Mouse (Mus musculus) megakaryocyte, adult 5-6 weeks (primary cell): Measurements from ENCODE around the gene Tex37. TPM values are rescaled to one million over a fixed set of nuclear protein-coding genes. Genes with fewer than 3 reads are reported as not detected.

Experiments used
- ATAC-seq: 2 replicates; pipeline ENCODE4 v1.8.0; 2016; ENCODE audit warnings: mild to moderate bottlenecking, inconsistent platforms; ENCODE audit not compliant: poor library complexity, severe bottlenecking
- total RNA-seq, 2 experiments: library from RNA; stranded (forward) in 1 of 2; stranded (reverse) in 1 of 2; fragments of 153-499, 151-499 nt in 1 of 2; fragments of 221-1000, 200-1000 nt in 1 of 2; gene quantifications; 2 replicates each; pipeline versions ENCODE4 v1.2.3 to v1.2.4; 2015 to 2017

Tex37 gene
- total RNA-seq (2015) (not detected in 2 replicates), total RNA-seq (2017) (not detected in 2 replicates)

DNA sequence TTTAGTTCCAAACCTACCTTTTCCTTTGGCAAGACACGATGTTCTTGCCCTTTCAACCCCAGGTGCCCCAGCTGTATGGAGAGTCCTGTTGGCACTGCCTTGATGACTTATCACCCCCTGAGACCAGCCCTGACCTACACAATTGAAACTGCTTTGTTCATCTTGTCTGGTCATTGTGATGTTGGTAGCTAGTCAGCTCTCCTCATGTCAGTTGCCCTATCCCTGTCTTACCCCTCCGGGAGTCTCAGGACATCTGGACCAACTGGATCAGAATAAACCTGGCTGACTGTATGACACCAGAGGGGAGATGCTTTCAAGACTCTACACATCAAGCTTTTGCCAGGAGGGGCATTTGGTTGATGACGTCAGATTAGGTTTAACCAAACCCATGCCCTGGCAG, at the start of gene Tex37:
Gene Tex37 (minus strand): TSS at position 101 of the 400 bp plus-strand sequence.
- ATAC-seq: no peak

DNA sequence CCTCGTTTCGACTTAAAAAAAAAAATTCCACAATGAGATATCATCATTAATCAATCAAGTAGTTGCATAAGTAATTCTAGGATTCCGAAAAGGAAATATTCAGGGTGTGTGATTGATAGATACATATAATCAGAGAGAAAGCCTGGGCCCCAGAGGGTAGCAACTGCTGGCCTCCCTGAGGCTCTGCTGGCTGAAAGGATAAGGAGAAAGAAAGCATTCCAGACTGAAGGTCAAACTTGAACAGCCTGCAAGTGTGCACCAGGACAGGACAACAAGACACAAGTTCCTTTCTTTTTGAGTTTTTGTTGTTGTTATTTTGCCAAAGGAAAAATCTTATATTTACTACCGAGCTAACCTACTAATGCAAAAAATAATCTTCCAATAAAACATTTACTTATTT, 49.6 kb upstream of the Tex37 start:
- ATAC-seq: no peak

DNA sequence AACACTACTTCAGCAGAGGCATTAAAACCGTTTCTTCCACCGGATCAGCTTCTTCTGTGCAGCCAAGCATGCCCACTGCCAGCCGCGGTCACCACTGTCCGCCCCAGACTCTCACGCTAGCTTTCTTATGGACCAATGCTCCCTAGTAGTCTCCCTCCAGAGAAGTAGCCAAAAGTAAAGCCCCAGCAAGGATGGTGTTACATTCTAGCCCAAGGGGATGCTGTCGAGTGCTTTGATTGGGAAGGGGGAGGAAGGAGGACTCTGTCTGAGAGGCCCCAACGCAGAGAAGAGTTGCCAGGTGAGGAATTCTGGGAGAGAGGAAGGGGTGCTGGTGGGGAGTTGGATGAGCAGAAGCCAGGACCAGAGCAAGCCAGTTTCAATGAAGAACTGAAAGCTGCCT, 48.7 kb upstream of the Tex37 start:
- no peak for ATAC-seq

DNA sequence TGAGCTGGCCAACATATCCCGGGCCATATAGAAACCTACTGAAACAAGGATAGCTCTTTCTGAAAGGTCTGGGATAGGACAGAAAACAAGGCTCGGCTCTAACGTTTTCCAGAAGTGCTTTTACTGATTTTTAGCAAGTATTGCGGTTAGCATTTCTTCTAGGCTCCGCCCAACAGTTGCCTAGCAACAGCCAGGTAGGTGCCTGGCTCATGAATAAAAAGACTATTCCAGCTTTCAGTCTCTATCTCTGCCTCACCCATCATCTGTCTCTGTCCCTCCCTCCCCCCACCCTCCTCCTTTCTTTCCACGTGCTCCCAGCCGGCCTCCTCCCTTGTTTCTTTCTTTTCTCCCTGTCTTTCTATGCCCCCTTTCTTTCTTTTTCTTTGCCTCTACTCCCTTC, 47.0 kb upstream of the Tex37 start:
- ATAC-seq: no peak

DNA sequence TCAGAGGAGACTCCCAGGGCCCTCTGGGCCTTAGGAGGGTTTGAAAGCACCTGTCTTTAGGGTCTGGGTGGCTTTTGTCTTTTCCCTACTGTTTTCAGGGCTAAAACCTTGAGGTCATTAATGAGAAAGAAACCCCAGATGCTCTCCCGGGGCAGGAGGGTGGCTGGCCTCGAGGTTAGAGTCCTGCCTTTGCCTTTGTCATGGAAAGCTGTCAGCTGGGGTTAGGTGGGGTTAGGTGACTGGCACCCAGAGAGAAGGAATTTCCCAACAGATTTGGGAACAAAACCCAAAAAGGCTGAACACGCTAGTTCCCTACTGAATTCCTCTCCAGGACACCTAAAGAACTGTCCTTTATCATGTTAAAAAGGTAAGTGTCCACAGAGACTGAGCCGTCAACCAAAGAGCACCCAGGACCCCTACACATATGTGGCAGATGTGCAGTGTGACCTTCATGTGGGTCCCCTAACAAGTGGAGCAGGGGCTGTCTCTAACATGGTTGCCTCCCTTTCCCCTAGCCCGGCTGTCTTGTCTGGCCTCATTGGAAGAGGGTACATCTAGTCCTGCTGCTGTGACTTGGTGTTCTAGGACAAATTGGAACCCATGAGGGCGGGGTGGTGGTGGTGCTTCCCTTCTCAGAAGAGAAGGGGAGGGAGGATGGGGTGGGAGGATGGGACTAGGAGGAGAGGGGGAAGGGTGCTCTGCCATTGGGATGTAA, 45.5 kb upstream of the Tex37 start:
- ATAC-seq: no peak

DNA sequence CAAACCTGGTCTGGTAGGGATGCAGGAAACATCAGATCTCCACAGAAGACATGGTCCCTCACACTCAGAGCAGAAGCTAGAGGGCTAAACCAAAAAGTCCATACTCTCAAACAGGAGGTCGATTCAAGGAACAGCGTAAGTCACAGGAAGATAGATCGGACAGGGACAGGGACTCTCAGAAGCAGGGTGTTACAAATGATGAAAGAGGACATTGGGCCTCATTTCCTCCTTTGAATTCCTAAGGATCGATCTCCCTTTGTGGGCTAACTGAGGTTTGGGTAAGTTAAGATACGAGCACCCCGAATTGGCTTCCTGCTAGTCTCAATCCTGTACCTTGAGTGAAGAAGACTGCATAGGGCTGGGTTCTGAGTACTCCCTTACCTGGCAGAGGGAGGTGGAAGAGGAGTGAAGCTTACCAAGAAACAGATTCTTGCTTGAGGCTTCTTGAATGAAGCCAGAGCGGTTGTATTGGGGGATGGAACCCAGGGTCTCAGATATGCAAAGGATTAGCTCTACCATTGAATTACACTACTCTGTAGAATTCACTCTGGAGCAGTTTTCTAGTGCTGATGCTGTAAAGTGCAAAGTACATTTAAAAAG, 38.7 kb upstream of the Tex37 start:
- no peak for ATAC-seq

DNA sequence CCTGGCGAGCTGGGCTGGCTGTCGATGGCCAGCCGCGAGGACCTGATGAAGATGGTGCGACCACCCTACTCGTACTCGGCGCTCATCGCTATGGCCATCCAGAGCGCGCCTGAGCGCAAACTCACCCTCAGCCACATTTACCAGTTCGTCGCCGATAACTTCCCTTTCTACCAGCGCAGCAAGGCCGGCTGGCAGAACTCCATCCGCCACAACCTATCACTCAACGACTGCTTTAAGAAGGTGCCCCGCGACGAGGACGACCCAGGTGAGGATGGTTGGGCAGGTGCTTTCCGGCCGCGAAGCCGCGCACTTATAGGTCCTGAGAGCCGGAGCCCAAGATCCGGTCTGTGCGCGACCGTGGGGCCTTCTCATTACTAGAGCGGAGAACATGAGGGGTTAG, 38.2 kb upstream of the Tex37 start:
- no peak for ATAC-seq

DNA sequence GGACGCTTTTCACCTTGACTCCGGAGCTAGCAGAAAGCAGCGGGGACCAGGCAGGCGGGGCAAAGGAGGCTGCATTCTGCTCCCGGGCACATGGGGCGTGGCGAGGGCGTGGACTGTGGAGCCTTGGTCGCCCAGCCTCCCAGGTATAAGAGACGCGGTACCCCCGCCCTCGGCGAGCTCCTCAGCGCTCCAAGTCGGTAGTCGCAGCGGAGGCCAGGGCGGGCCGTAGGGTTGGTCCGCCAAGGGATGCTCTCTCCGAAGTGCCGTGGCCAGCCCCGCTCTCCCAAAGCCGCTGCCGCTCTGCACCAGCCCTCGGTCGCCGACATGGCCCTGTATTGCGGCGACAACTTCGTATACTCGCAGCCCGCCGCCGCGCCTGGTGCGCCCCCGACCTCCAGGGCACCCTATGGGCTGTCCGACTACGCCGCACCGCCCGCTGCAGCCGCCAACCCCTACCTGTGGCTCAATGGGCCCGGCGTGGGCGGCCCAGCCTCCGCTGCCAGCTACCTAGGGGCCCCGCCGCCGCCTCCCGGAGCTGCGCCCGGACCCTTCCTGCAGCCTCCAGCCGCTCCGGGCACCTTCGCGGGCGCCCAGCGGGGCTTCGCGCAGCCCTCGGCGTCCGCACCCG, 37.7 kb upstream of the Tex37 start, which contains the start of gene Foxi3:
Gene Foxi3 (plus strand): TSS at position 247 of the 628 bp plus-strand sequence.
- ATAC-seq: 0 out of 2 replicates have a peak, but pooled peaks have one; percentile 35

DNA sequence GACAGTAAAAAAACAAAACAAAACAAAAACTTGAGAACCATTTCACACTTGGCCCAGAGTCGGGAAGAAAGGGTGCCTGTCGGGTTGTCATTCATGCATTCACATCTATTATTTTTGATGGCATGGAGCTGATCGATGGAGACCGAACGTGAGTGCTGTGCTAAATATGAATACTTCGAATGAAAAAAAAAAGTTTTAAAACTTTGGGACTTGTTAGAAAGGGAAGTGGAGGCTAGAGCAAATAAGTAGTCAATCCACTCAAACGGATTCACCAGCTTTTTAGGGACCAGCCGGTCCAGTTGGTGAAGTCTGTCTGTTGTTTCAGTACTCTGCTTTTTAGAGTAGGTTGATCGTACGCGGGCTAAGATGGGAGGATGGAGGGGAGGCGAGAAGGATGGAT, 37.1 kb upstream of the Tex37 start:
- no peak for ATAC-seq

DNA sequence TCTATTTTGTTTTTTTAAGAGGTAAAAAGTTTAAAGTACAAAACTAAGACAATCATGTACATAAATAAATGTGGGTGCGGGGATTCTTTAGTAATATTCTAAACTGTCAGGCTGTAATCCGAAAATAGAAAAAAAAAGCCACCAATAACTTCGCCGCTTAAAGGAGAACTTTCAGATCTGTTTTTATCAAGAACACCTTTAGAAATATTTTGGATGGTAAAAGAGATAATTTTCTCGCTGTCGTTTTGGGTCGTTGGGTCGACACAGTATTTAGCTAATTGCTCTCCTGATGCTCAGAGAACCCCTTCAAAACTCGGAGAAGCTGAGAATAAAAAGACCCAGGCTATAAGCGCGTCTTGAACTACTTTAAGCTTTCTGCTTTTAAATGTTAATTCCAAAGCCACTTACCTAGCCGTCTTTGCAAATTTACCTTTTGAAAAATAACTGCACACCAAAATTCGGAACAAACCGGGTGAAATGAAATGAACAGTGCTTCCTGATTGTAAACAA, 36.6 kb upstream of the Tex37 start:
- no peak for ATAC-seq

DNA sequence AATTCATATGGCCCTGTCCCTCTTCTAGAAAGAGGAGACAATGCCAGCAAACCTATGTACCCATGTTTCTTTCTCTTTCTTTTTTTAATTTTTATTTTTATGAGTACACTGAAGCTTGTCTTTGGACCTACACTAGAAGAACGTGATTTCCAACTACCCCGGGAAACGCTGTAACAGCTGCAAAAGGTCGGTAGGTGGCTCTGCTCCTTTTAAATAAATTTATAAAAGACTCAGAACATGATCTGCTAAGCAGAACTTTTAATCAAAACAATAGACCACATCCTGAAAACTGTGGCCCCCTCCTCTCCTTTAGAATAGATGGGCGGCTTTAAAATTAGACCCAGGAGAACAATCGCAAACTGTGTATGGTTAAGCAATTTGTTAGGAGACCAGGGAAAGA, 35.3 kb upstream of the Tex37 start:
- ATAC-seq: no peak

DNA sequence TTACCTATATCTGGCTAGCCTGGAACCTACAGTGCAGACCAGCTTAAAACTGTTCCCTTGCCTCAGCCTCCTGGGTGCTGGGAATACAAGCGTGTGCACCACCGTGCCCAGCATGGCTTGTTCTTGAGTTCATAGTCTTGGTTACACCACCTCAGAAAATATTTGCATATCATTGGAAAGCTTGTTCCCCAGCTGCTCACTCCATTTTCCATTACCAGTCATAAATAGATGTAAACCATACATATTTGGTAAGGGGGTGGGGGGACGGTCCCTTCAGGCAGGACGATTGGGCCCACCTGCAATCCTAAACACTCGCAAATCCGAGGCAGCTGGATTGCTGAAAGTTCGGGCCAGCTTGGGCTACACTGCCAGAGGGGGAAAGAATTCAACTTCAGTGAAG, 34.5 kb upstream of the Tex37 start:
- ATAC-seq: no peak

DNA sequence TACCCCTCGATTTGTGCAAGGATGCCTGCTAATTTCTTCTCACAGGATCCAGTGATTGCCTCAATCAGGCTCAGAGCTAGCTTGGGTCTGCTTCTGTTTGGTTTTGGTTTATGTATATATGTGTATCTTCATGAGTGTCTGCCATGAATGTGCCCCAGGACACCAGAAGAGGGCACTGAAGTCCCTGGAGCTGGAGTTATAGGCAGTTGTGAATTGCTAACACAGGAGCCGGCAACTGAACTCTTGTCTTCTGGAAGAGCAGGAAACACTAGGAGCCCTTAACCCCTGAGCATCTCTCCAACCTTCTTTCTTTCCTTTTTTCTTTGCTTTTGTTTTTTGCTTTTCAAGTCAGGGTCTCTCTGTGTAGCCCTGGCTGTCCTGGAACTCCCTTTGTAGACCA, 13.1 kb upstream of the Tex37 start:
- no peak for ATAC-seq

DNA sequence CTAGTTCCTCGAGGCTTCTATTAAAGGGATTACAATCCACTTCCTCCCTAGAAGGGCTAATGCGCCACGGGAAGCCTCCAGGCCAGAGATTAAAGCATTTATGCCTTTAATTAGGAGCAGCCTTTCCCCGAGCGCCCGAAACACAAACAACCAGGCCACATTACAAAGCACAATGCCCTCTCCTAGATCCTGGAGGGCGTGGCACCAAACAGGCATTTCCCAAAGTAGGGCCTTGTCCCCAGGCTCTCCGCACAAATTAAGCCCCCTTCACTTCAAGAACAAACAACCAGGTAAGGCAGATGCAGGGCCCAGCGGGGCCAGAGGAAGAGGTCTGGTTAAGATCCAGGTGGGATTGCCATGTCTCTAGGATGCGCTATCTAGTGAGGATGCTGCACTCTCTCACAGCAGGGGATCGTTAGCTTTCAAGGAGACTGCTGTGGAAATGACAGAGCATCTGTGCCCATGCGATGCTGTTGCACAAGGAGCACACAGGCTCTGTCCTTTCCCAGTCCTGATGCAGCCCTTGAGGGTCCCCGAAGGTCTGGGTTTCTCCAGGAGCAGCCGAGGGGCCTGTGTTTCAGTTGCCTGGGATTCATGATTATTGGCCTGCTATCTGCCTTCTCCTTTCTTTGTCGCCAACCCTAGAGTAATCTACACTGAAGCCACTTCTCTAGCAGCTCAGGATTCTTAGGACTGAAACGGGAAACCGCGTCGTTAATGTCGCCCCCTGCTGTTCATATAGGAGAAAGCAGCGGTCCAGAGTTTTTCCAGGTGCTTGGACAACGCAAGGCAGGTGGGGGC, 2.7 kb upstream of the Tex37 start:
- peak; percentile 78 for ATAC-seq

DNA sequence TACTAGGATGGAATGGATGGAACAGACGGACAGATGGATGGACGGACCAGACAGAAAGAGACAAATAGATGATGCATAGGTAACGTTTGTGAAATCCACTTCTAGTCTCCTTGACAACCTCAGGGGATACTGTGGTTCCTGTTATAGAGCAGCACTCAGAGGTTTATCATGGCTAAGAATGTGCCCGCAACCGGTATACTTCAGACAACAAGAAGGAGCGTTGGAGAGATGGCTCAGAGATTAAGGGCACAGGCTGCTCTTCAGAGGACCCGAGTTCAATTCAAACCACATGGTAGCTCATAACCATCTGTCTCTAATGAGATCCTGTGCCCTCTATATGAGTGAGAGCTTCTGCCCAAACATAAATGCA, 6.3 kb downstream of the Tex37 start:
- ATAC-seq: no peak

DNA sequence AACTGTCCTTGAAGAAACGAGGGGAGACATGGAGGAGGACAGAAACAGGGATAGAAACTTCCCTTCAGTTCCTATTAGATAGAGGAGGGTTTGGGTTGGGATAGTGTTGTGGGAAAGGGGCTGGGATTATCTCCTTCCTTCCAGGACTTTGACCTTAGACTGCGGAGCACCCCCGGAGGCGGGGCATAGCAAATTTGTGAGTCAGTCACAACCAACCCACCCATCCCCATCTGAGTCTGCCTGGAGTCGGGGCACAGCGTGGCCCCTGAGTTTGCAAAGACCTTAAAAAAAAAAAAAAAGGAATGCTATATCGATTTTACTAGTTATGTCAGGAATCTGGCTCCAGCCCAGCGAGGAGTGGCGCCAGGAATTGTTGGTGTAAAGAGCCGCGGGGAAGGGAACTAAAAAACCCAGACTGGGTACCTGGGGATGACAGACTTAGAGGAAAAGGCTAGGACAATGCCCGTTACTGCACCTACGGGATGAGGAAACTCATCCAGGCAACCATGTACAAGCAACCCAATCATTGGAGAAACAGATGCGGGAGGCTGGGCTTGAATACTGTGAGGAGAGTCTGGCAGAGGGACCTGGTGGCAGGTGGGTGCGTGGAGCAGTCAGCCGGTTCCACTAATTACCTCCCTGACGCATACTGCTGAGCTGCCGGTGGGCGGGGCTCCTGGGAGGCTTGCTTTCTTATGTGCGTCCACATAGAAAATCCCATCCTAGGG, 6.9 kb downstream of the Tex37 start:
- ATAC-seq: no peak

DNA sequence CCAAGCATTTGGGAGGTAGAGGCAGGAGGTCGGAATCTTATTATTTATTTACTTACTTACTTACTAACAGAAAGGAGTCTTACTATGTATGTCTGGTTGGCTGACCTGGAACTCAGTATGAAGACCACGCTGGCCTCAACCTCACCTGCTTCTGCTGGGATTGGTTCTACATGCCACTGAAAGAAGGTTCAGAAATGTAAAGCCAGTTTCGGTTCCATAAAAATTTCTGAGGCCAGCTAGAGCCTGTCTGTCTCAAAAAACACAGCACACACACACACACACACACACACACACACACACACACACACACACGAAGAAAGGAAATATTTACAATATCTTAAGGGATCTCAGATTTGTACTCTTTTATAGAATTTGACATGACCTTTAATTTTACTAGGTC, 8.4 kb downstream of the Tex37 start:
- ATAC-seq: no peak

DNA sequence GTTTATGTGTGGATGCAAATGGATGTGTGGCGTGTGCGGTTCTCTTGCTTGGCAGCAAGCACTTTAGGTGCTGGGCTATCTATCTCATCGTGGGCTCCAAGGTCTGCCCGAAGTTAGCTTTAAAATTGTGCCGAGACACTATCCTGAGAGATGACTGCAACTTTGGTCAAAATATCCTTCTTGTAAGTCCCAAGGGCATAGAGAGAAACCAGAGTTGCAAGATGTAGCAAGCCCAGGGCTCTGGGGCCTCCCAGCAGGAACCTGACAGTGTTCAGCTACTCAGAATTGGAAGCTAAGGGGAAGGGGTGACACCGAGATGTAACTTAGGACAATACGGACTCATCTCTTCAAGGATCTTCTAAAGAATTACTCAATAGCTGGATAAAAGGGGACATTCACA, 9.2 kb downstream of the Tex37 start:
- no peak for ATAC-seq

DNA sequence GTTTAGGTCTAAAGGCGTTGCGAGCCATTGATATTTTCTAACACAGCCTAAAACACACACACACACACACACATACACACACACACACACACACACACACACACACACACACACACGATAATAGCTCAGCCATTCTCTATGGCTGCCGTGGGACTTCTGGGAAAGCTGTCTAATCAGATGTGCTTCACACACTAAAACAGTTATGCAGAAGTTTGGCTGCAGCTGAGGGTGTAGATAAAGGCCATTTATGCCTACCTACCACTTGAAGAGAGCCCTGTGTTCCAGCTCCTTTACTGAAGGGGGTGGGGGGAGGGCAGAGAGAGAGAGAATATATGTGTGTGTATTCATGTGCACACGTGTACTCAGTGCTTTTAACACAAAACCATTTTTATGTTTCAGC, 15.0 kb downstream of the Tex37 start:
- no peak for ATAC-seq

DNA sequence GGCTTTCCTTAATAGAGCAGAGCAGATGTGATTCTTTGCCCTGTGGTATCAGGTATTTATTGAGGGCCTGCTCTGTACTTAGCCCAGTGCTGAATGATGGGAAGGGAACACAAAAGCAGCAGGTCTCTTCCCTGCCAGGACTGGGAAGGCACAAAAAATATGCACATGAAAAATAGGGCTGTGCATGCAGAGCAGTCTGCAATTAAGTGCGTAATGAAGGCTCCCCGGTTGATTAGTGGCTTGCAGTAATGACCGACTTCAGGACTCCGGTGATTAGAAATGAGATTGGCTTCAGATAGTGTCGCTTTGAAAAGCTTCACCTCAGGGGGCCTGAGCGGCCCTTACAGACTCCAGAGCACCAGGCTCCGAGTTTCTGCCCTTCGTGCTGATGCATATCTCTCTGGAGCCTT, 19.1 kb downstream of the Tex37 start:
- ATAC-seq: no peak

DNA sequence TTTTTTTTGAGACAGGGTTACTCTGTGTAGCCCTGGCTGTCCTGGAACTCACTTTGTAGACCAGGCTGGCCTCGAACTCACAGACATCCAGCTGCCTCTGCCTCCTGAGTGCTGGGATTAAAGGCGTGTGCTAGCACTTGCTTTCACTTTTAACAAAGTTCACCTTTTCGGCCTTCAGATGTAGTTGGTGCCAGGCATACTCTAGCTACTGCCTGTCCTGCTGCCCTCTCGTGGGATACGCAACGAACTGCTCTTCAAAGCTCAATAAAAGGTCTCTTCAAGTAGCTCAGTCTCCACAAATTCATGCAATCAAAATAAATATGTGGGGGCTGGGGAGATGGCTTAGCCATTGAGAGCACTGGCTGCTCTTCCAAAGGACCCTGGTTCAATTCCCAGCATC, 20.6 kb downstream of the Tex37 start:
- ATAC-seq: no peak
